Mouse (Mus musculus) liver, postnatal 0 days (tissue): Measurements from ENCODE around the gene Lin37. TPM values are rescaled to one million over a fixed set of nuclear protein-coding genes. Genes with fewer than 3 reads are reported as not detected.

ENCODE experiments used
- ATAC-seq: fragments of 200-750 bp; cut with Nextera tagmentation; 2 replicates; pipeline ENCODE4 v1.8.0; 2017; ENCODE audit warnings: mild to moderate bottlenecking, moderate library complexity
- DNase-seq: peaks from one replicate; pipeline ENCODE4 v3.0.0-alpha.2; 2016
- H3K27ac ChIP-seq: fragments of 300-500 bp; sonication (generic); 2 replicates; pipeline ENCODE4 v1.5.1; 2014; ENCODE audit warnings: antibody characterized with exemption, moderate library complexity, mild to moderate bottlenecking, low read depth
- H3K27me3 ChIP-seq: fragments of 300-500 bp; sonication (generic); 2 replicates; pipeline ENCODE4 v1.6.1; 2014; ENCODE audit warnings: low read length, control low read depth, mixed read lengths; ENCODE audit not compliant: insufficient read depth
- H3K36me3 ChIP-seq: fragments of 300-500 bp; sonication (generic); replicated peaks from 2 replicates; pipeline ENCODE4 v1.6.1; 2014; ENCODE audit warnings: mild to moderate bottlenecking, control low read depth, low read length, moderate library complexity, mixed read lengths; ENCODE audit not compliant: insufficient read depth
- H3K4me1 ChIP-seq: fragments of 300-500 bp; sonication (generic); 2 replicates; pipeline ENCODE4 v1.6.1; 2014; ENCODE audit warnings: antibody characterized with exemption, mild to moderate bottlenecking, control low read depth; ENCODE audit not compliant: insufficient read depth
- H3K4me2 ChIP-seq: fragments of 300-500 bp; sonication (generic); 2 replicates; pipeline ENCODE4 v1.6.1; 2014; ENCODE audit warnings: low read depth, mild to moderate bottlenecking, low read length, moderate library complexity, mixed read lengths
- H3K4me3 ChIP-seq: fragments of 300-500 bp; sonication (generic); 2 replicates; pipeline ENCODE4 v1.5.1; 2014; ENCODE audit warnings: low read depth, low read length
- H3K9ac ChIP-seq: fragments of 300-500 bp; sonication (generic); replicated peaks from 2 replicates; pipeline ENCODE4 v1.6.1; 2014; ENCODE audit warnings: mild to moderate bottlenecking, moderate library complexity
- H3K9me3 ChIP-seq: fragments of 300-500 bp; sonication (generic); 2 replicates; pipeline ENCODE4 v1.6.1; 2016; ENCODE audit warnings: mild to moderate bottlenecking, control low read depth, low read length, mixed read lengths
- CTCF ChIP-seq: sonication (generic); IDR thresholded peaks from 2 replicates; pipeline ENCODE4 v1.5.1; 2016; ENCODE audit warnings: antibody characterized with exemption, low read depth
- EP300 ChIP-seq: IDR thresholded peaks from 2 replicates; pipeline ENCODE4 v1.6.1; 2016; ENCODE audit warnings: antibody characterized with exemption, low read depth, mild to moderate bottlenecking
- WGBS: fragments of 180-500 bp; shearing (Covaris S2); extraction: QIAGEN DNeasy Blood & Tissue Kit; methylation state at CpG from one replicate; pipeline ENCODE4 v1.1.7; 2014; ENCODE audit not compliant: insufficient replicate concordance; 5-methylcytosine and 5-hydroxymethylcytosine counted together
- polyA plus RNA-seq: library from polyadenylated mRNA; unstranded; fragments of >200 nt; fragmentation: Nextera tagmentation; extraction: Ambion mirVana; gene quantifications from 2 replicates; pipeline ENCODE4 v1.2.1, GENCODE M21; 2015

The Lin37 gene
- polyA plus RNA-seq, 1 experiment from 2014 or later, result 16.0 TPM

DNA sequence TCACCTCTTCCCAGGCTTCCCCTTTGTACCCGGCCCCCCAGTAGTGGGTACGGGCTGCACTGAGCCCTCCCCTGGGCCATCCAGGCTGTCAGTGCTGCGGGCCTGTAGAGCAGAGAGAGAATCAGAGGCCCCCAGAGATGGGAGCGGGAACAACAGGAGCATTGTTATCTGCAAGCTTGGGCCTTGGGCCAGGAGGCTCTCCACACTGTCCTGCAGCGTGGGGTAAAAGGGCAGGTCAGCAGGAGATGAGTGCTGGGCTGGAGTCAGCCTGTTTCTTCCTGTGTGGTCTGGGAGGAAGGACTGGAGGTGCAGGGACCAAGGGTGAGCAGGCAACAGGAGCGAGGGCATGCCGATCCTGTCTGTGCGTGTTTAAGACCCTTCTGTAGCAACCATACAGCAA, 26.7 kb downstream of the Lin37 start:
- Histone ChIP-seq H3K4me2 (no peak overlapping the region), H3K36me3 (peaks cover 26% of the 10 kb centered on the region), H3K9ac (no peak overlapping the region), H3K27me3 (no peaks in the 10 kb centered on the region), H3K4me3 (no peak overlapping the region), H3K27ac (no peak overlapping the region), H3K4me1 (peaks cover 14% of the 10 kb centered on the region), H3K9me3 (no peaks in the 10 kb centered on the region)
- TF ChIP-seq EP300 (no peak), CTCF (no peak)
- no peak for ATAC-seq
- peak; percentile 23 for DNase-seq
- WGBS, result 74% methylated on average over 8 of the region's 8 CpGs

DNA sequence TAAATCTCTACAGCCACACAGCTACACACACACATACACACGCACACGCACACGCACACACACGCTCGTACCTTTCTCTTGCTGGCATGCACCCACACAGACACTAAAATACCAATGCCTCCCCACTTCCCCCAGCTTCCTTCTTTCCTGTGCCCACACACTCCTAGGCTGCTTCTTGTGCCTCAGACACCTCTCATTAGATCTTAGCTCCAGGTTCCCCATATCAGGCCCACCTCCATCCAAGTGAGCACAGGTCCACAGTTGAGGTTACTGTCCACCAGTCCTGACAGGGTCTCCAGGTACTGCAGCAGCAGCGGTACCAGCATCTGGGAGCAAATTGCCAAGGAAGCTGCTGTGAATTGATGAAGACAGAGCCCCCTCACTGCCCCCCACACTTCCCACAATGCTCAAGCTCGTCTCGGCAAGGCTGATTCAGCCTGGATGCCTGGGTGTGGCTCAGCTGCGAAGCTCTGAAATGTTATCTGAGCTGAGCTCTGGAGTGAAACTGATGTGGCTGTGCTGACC, 28.3 kb downstream of the Lin37 start:
- Histone ChIP-seq H3K4me1 (peaks cover 14% of the 10 kb centered on the region), H3K9me3 (no peaks in the 10 kb centered on the region), H3K4me2 (no peak overlapping the region), H3K27ac (no peak overlapping the region), H3K27me3 (no peaks in the 10 kb centered on the region), H3K36me3 (peaks cover 27% of the 10 kb centered on the region), H3K9ac (no peak overlapping the region), H3K4me3 (no peak overlapping the region)
- DNase-seq (no peak), ATAC-seq (no peak)
- WGBS, result 80% methylated on average over 9 of the region's 9 CpGs
- no peak for TF ChIP-seq EP300
- TF ChIP-seq CTCF, result no peak

DNA sequence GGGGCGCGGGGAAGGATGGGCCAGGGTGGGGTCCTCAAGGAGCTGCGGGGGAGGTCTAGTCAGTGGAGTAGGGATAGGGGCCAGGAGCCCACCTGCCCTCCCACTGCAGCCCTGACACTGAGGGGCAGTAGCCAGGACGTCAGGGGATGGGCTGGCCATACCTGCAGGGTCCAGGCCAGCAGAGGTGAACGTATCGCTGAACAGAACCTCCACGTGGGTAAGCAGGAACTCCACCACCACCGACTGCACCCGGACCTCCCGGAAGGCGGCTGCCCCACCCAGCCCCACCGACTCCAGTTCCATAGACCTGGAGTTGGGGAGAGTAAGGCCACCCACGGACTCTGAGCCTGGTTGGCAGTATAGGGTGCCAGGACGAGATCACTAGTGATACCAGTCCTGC, 32.7 kb downstream of the Lin37 start:
- no peak overlapping the region for H3K4me2 ChIP-seq
- no peak for ATAC-seq
- peaks cover 27% of the 10 kb centered on the region for H3K36me3 ChIP-seq
- H3K4me1 ChIP-seq, result no peaks in the 10 kb centered on the region
- no peak for DNase-seq
- no peak for TF ChIP-seq CTCF
- TF ChIP-seq EP300, result no peak
- no peak overlapping the region for H3K4me3 ChIP-seq
- H3K27me3 ChIP-seq, result no peaks in the 10 kb centered on the region
- H3K9me3 ChIP-seq, result no peaks in the 10 kb centered on the region
- no peak overlapping the region for H3K27ac ChIP-seq
- 93% methylated on average over 13 of the region's 14 CpGs for WGBS
- no peak overlapping the region for H3K9ac ChIP-seq

DNA sequence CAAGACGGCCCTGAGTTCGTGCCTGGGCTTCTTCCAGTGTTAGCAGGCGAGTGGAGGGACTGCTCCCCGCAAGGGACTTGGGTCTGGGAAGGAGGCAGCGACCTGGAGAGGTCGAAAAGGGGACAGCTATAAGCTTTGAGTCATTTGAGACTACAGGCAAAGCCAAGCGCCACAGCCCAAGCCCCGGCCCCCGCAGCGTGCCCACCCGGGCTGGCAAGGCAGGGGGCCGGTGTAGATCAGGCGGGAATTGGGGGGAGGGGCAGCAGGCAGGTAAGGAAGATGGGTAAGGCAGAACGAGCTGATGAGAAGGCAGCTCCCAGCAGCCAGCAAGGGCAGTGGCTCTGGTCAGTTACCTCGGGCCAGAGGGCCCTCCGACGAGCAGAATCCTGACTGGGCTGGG, 33.2 kb downstream of the Lin37 start:
- Histone ChIP-seq H3K4me1 (no peaks in the 10 kb centered on the region), H3K4me2 (no peak overlapping the region), H3K9ac (no peak overlapping the region), H3K9me3 (no peaks in the 10 kb centered on the region), H3K4me3 (no peak overlapping the region), H3K36me3 (peaks cover 24% of the 10 kb centered on the region), H3K27ac (no peak overlapping the region), H3K27me3 (no peaks in the 10 kb centered on the region)
- ATAC-seq (no peak), DNase-seq (peak; percentile 13)
- 67% methylated on average over 14 of the region's 17 CpGs for WGBS
- TF ChIP-seq CTCF (no peak), EP300 (no peak)

DNA sequence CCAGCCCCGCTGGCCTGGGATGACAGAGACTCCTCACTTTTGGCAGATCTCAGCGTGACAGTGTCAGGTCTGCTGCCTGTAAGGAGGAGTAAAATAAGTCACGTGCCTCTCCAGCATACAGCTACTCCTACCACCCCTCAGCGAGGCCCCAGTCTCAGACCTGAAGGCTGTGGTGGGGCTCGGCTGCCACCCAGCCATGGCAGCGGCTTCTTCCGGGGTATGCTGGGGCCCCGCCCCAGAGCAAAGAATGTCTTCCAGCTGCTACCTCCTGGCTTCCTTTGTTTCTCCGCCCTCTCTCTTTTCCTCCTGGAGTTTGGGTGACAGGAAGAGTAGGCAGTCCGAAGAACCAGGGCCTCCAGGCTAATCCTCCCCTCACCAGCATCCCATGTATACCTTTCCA, 33.7 kb downstream of the Lin37 start:
- no peak for TF ChIP-seq EP300
- no peak for TF ChIP-seq CTCF
- no peak overlapping the region for H3K4me2 ChIP-seq
- H3K4me3 ChIP-seq, result no peak overlapping the region
- ATAC-seq (no peak), DNase-seq (peak; percentile 14)
- WGBS, result 64% methylated on average over 10 of the region's 10 CpGs
- no peaks in the 10 kb centered on the region for H3K4me1 ChIP-seq
- no peak overlapping the region for H3K27ac ChIP-seq
- no peak overlapping the region for H3K9ac ChIP-seq
- H3K9me3 ChIP-seq, result no peaks in the 10 kb centered on the region
- no peaks in the 10 kb centered on the region for H3K27me3 ChIP-seq
- H3K36me3 ChIP-seq, result peaks cover 24% of the 10 kb centered on the region

DNA sequence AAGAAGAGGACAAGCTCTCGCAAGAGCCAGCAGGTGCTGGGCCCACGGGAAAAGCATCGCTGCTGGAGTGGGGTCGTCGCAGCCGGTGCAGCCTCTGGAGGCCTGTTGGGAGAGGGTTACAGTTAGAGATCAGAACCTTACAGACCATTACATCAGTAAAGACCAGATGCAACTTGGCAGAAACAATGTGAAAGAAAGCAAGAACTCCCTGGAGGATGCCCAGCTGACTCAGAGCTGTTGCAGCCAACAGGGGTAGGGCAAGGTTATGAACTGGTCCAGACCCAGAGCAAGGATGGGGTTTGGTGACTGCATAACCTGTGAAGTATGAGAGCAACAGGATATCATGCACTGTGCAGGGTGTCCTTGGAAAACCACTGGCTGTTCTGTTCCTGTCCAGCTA, 35.2 kb downstream of the Lin37 start:
- ATAC-seq (no peak), DNase-seq (peak; percentile 12)
- no peak overlapping the region for H3K4me3 ChIP-seq
- H3K27ac ChIP-seq, result no peak overlapping the region
- WGBS, result 83% methylated on average over 6 of the region's 6 CpGs
- H3K36me3 ChIP-seq, result peaks cover 13% of the 10 kb centered on the region
- no peak overlapping the region for H3K4me2 ChIP-seq
- H3K9me3 ChIP-seq, result no peaks in the 10 kb centered on the region
- TF ChIP-seq CTCF (no peak), EP300 (no peak)
- H3K4me1 ChIP-seq, result no peaks in the 10 kb centered on the region
- no peaks in the 10 kb centered on the region for H3K27me3 ChIP-seq
- H3K9ac ChIP-seq, result no peak overlapping the region

DNA sequence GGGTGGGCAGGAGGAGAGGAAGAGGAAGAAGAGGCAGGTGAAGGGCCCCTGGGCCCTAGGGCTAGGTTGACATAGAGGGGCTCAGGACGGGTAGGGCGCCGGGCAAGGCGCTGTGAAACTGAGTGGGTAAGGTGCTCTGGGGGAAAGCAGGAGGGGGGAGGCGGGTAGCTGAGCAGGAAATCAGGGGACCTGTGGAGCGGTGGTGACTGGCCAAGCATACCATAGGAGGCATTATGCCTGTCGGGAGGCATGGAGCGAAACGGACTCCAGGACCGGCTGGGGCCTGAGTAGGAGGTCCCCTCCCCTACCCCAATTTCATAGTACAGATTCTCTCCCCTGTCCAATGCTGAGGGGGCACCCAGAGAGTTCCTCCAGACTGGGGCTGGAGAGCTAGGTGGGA, 36.8 kb downstream of the Lin37 start:
- Histone ChIP-seq H3K9ac (no peak overlapping the region), H3K4me3 (no peak overlapping the region), H3K4me1 (no peaks in the 10 kb centered on the region), H3K4me2 (no peak overlapping the region), H3K27ac (no peak overlapping the region), H3K9me3 (no peaks in the 10 kb centered on the region), H3K36me3 (peaks cover under 1% of the 10 kb centered on the region), H3K27me3 (no peaks in the 10 kb centered on the region)
- ATAC-seq (no peak), DNase-seq (peak; percentile 12)
- TF ChIP-seq CTCF (no peak), EP300 (no peak)
- WGBS, result 84% methylated on average over 10 of the region's 10 CpGs
